Mouse (Mus musculus) T-cell, adult 2 months (primary cell): Measurements from ENCODE around the gene Cacnb1.

Experiments
- DNase-seq: peaks from one replicate; pipeline ENCODE4 v3.0.0; 2022; ENCODE audit warnings: low spot score

Gene Cacnb1

GRCm38 (mm10) chr11:97986738-97987465 lies 35.9 kb downstream of the Cacnb1 start:
- no peak for DNase-seq

- no peak for DNase-seq
Measured at GRCm38 (mm10) chr11:97985727-97986677, 36.8 kb downstream of the Cacnb1 start, which contains the start of gene Plxdc1. Plxdc1 (minus strand) TSS chr11:97986444.

GRCm38 (mm10) chr11:97983983-97984382 lies 38.9 kb downstream of the Cacnb1 start:
- DNase-seq: no peak

- DNase-seq: no peak
Measured at GRCm38 (mm10) chr11:97983506-97983905, 39.3 kb downstream of the Cacnb1 start.

GRCm38 (mm10) chr11:97982721-97983120 lies 40.1 kb downstream of the Cacnb1 start:
- no peak for DNase-seq

- DNase-seq: no peak
Measured at GRCm38 (mm10) chr11:97980531-97980966, 42.3 kb downstream of the Cacnb1 start.

- no peak for DNase-seq
Measured at GRCm38 (mm10) chr11:97979824-97980495, 42.9 kb downstream of the Cacnb1 start.

- DNase-seq: no peak
Measured at GRCm38 (mm10) chr11:97978392-97978791, 44.4 kb downstream of the Cacnb1 start.

GRCm38 (mm10) chr11:97977797-97978196 lies 45.0 kb downstream of the Cacnb1 start:
- no peak for DNase-seq

- no peak for DNase-seq
Measured at GRCm38 (mm10) chr11:97974746-97975145, 48.1 kb downstream of the Cacnb1 start.

GRCm38 (mm10) chr11:97974141-97974540 lies 48.7 kb downstream of the Cacnb1 start:
- no peak for DNase-seq

GRCm38 (mm10) chr11:97972434-97972833 lies 50.4 kb downstream of the Cacnb1 start:
- no peak for DNase-seq

- no peak for DNase-seq
Measured at GRCm38 (mm10) chr11:97971232-97971631, 51.6 kb downstream of the Cacnb1 start.

- no peak for DNase-seq
Measured at GRCm38 (mm10) chr11:97970771-97971170, 52.1 kb downstream of the Cacnb1 start.

- no peak for DNase-seq
Measured at GRCm38 (mm10) chr11:97968385-97968784, 54.4 kb downstream of the Cacnb1 start.

GRCm38 (mm10) chr11:97967114-97967513 lies 55.7 kb downstream of the Cacnb1 start:
- no peak for DNase-seq

GRCm38 (mm10) chr11:97960907-97961306 lies 61.9 kb downstream of the Cacnb1 start:
- DNase-seq: peak; percentile 9

GRCm38 (mm10) chr11:97959300-97959680 lies 63.5 kb downstream of the Cacnb1 start:
- DNase-seq: no peak

GRCm38 (mm10) chr11:97958641-97959299 lies 64.1 kb downstream of the Cacnb1 start:
- DNase-seq: no peak

GRCm38 (mm10) chr11:97956905-97957560 lies 65.8 kb downstream of the Cacnb1 start:
- no peak for DNase-seq

- DNase-seq: no peak
Measured at GRCm38 (mm10) chr11:97955915-97956314, 66.9 kb downstream of the Cacnb1 start.
